Mouse (Mus musculus): ENCODE data around the gene Mrps9.
A peak's percentile ranks its signal among the peaks of the same experiment; 100 is the strongest.

DNA sequence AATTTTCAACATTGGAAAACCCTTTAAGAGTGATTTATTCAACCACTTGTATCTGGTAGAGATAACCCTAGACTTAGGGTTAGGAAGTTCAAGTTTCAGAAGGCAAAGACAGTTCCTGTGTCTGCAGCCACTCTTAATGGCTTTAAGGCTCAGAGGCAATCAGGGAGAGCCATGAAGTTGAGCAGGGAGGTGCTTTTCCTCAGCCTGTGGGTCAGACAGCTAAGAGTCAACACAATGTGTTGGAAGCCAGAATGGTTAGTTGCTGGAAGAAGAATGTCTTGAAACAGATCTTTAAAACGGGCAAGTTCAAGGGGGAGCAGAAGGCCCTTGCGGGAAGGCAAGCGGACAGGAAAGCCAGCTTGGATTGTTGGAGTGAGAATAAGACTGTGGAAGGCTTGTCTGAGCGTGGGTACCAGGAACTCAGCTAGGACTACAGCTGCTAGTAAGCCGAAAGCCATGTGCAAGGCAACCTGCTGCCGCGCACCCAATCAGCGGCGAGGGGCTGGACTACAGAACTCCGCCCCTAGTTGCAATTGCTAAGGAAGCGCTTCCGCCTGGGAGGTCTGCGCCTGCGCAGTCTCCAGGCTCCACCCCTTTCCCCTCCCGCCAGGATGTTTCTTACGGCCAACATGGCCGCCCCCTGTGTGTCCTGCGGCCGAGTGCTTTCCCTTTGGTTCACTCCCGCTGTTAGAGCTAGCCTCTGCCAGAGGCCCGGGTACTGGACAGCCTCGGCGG, at the start of gene Mrps9:
- TF ChIP-seq CTCF (IDR thresholded peaks at IDR 0.05; ENCODE audit: control insufficient read depth, insufficient read depth, insufficient read length) (no peak), FOSL1 (IDR thresholded peaks at IDR 0.05; ENCODE audit: insufficient read depth, low read length, poor library complexity, severe bottlenecking) (no peak), USF1 (IDR thresholded peaks at IDR 0.05; ENCODE audit: low read depth) (peak; percentile 19), MAX (IDR thresholded peaks at IDR 0.05) (peak; percentile 37)
